Mouse (Mus musculus) R1 (cell line): ENCODE results near the gene Syvn1.

Source experiments
- DNase-seq: peaks from one replicate; pipeline ENCODE4 v3.0.0-alpha.2; 2018; ENCODE audit warnings: low read depth, low spot score

Gene Syvn1

GRCm38 (mm10) chr19:6067724-6068415 is 21.5 kb downstream of the Syvn1 start, which contains the start of gene Tm7sf2:
TSS of gene Tm7sf2 (minus strand) at chr19:6068373.
- DNase-seq: peak; percentile 96

GRCm38 (mm10) chr19:6068951-6069350 is 22.6 kb downstream of the Syvn1 start:
- no peak for DNase-seq

- DNase-seq: no peak
Observed at GRCm38 (mm10) chr19:6069851-6070250, 23.5 kb downstream of the Syvn1 start.

GRCm38 (mm10) chr19:6070571-6071250 is 24.3 kb downstream of the Syvn1 start:
- DNase-seq: peak; percentile 86

GRCm38 (mm10) chr19:6071261-6071660 is 24.9 kb downstream of the Syvn1 start:
- DNase-seq: peak; percentile 49

GRCm38 (mm10) chr19:6073889-6074288 is 27.5 kb downstream of the Syvn1 start:
- DNase-seq: no peak

- peak; percentile 97 for DNase-seq
Observed at GRCm38 (mm10) chr19:6076564-6077393, 30.4 kb downstream of the Syvn1 start, which contains the start of gene Vps51. TSS of gene Vps51 (minus strand) at chr19:6077231.

- DNase-seq: no peak
Observed at GRCm38 (mm10) chr19:6079983-6080480, 33.7 kb downstream of the Syvn1 start, which contains the start of gene Tmem262. TSS of gene Tmem262 (plus strand) at chr19:6080033.

GRCm38 (mm10) chr19:6082156-6082555 is 35.8 kb downstream of the Syvn1 start, which contains the start of gene Gm28374:
TSS of gene Gm28374 (minus strand) at chr19:6082256.
- DNase-seq: no peak

- peak; percentile 99 for DNase-seq
Observed at GRCm38 (mm10) chr19:6084478-6085248, 38.3 kb downstream of the Syvn1 start, which contains the start of the genes Zfpl1 and Cdca5. TSS of gene Zfpl1 (minus strand) at chr19:6084956. TSS of gene Cdca5 (plus strand) at chr19:6084983.

- peak; percentile 99 for DNase-seq
Observed at GRCm38 (mm10) chr19:6085417-6085879, 39.1 kb downstream of the Syvn1 start.

GRCm38 (mm10) chr19:6088841-6089240 is 42.5 kb downstream of the Syvn1 start:
- DNase-seq: peak; percentile 53

- no peak for DNase-seq
Observed at GRCm38 (mm10) chr19:6094119-6094518, 47.7 kb downstream of the Syvn1 start, which contains the start of gene AC131692.1. TSS of gene AC131692.1 (plus strand) at chr19:6094419.

- DNase-seq: no peak
Observed at GRCm38 (mm10) chr19:6097847-6098246, 51.5 kb downstream of the Syvn1 start.

- DNase-seq: no peak
Observed at GRCm38 (mm10) chr19:6101186-6101585, 54.8 kb downstream of the Syvn1 start.

GRCm38 (mm10) chr19:6102169-6102853 is 55.9 kb downstream of the Syvn1 start:
- no peak for DNase-seq
